Mouse (Mus musculus) cortical plate, adult 2 months (tissue): Measurements from ENCODE around the gene Rbm17.

ENCODE experiments used
- CTCF ChIP-seq: fragments of 200-500 bp; IDR thresholded peaks from 2 replicates; pipeline ENCODE4 v1.5.1; 2011; ENCODE audit warnings: mild to moderate bottlenecking, control low read depth, low read length; ENCODE audit not compliant: insufficient read depth; ENCODE audit errors: extremely low read depth
- POLR2A ChIP-seq: fragments of 200-500 bp; IDR thresholded peaks from 2 replicates; pipeline ENCODE4 v1.6.1; 2011; ENCODE audit warnings: mild to moderate bottlenecking, low read length, control low read depth; ENCODE audit not compliant: insufficient read depth; ENCODE audit errors: extremely low read depth

- TF ChIP-seq CTCF: no peak
- TF ChIP-seq POLR2A: no peak
These were observed 37.7 kb downstream of the Rbm17 start for GRCm38 (mm10) chr2:11566241-11566640.
